Mouse (Mus musculus): ENCODE results near the gene Asphd1.

Asphd1 gene

GRCm38 (mm10) chr7:126949403-126949792 lies at the start of gene Asphd1:
Asphd1 (minus strand) TSS chr7:126949582.
- no peak for DNase-seq (ENCODE audit: extremely low spot score, low spot score)

GRCm38 (mm10) chr7:126996449-126996848 lies 47.1 kb upstream of the Asphd1 start:
- no peak for DNase-seq (ENCODE audit: extremely low spot score, low spot score)

GRCm38 (mm10) chr7:126988816-126989215 lies 39.4 kb upstream of the Asphd1 start:
- no peak for DNase-seq (ENCODE audit: extremely low spot score, low spot score)

GRCm38 (mm10) chr7:126986319-126986718 lies 36.9 kb upstream of the Asphd1 start:
- no peak for DNase-seq (ENCODE audit: extremely low spot score, low spot score)

GRCm38 (mm10) chr7:126984667-126985444 lies 35.5 kb upstream of the Asphd1 start:
- no peak for DNase-seq (ENCODE audit: extremely low spot score, low spot score)

DNA sequence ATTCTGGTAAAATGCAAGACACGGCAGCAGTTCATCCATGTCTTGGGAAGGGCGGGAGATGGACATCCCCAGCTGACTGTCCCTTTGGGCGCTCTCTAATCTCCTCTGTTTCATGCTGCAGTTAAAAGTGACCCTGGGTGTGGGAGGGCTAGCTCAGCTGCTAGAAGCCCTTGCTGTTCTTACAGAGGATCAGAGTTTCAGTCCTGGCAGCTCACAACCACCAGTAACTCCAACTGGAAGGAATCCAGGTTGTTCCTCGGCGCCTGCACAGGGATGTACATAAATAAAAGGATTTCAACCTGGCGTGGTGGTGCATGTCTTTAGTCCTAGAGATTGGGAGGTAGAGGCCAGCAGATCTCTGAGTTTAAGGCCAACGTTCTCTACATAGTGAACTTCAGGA lies 33.7 kb upstream of the Asphd1 start:
- no peak for DNase-seq (ENCODE audit: extremely low spot score, low spot score)

DNA sequence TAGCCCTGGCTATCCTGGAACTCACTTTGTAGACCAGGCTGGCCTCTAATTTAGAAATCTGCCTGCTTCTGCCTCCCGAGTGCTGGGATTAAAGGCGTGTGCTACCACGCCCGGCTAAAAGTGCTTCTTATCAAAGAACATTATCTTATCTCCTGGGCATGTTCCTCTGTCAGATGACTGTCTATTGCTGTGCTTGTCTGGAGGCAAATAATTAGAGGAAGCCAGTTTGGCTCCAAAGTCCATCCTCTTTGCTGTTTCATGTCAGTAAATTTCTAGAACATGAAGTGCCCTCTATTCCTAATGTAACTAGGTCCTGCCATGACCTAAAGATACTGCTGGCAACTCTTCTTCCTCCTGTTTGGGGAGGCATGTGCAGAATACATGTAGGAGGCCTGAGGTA lies 32.7 kb upstream of the Asphd1 start:
- DNase-seq (ENCODE audit: extremely low spot score, low spot score): no peak

- DNase-seq (ENCODE audit: extremely low spot score, low spot score): no peak
These were observed 32.2 kb upstream of the Asphd1 start for GRCm38 (mm10) chr7:126981601-126982000.

GRCm38 (mm10) chr7:126978841-126979240 lies 29.5 kb upstream of the Asphd1 start:
- DNase-seq (ENCODE audit: extremely low spot score, low spot score): no peak

DNA sequence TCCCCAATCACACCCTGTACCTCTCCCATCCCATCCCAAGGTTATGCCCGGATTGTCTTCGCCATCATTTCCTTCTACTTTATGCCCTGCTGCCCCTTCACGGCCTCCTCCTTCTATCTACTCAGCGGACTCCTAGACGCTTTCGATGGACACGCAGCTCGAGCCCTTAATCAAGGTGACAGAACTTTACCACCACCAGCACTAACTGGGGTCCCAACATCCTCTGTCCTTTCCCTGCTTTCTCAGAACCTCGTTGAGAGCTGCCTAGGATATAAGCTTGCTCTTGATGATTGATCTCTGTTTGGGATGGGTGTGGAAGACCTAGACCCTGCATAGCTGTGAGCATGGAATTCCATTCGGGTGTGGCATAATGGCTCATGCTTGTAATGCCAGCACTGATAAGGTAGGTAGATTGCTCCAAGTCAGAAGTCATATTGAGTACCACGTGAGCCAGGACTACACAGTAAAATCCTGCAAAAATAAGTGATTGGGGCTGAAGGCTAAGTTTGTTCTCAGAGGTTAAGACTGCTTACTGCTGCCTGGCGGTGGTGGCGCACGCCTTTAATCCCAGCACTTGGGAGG lies 27.6 kb upstream of the Asphd1 start:
- no peak for DNase-seq (ENCODE audit: extremely low spot score, low spot score)

- DNase-seq (ENCODE audit: extremely low spot score, low spot score): peak; percentile 98
These were observed 26.8 kb upstream of the Asphd1 start, which contains the start of gene Cdiptos for GRCm38 (mm10) chr7:126975950-126976866. Cdiptos (minus strand) TSS chr7:126976098.

- DNase-seq (ENCODE audit: extremely low spot score, low spot score): no peak
These were observed 26.3 kb upstream of the Asphd1 start, which contains the start of gene Cdipt for GRCm38 (mm10) chr7:126975893-126975949. Cdipt (plus strand) TSS chr7:126975914.

DNA sequence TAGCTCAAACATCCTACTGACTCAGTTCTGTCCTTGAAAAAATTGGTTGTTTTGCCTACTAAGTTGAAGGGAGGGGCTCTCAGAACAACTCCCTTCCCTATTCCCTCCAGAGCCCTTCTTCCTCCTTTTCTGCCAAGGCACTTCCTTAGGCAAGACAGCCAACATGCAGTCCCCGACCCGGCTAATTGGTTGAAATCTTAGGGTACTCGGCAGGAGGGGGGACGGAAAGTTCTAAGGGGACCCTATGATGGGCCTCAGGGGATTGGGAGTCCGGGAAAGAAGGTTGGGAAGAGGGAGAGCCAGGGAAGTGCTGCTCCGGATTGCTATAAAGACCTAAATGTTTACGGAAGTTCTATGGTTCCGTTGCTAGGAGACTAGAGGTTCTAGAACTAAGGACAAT lies 26.1 kb upstream of the Asphd1 start:
- DNase-seq (ENCODE audit: extremely low spot score, low spot score): no peak

- no peak for DNase-seq (ENCODE audit: extremely low spot score, low spot score)
These were observed 18.0 kb upstream of the Asphd1 start for GRCm38 (mm10) chr7:126967361-126967760.

DNA sequence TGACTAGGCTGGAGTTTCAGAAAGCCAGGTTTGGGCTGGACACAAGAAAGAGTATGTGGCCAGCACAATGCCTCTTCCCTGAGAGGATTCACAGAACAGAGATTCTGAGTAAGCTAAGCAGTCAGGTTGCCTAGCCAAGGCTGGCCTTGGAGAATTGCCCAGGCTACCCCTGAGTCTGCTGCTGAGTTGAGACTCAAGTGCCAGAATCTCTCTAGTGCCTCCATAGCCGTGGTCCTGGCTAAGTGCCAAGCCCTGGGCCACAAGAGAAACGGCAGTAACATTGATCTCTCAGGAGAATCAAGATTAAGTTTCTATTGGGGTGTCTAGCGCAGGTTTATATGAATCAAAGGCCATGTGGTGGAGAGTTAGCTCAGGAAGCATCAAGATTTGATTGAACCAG lies 16.2 kb upstream of the Asphd1 start:
- DNase-seq (ENCODE audit: extremely low spot score, low spot score): no peak

DNA sequence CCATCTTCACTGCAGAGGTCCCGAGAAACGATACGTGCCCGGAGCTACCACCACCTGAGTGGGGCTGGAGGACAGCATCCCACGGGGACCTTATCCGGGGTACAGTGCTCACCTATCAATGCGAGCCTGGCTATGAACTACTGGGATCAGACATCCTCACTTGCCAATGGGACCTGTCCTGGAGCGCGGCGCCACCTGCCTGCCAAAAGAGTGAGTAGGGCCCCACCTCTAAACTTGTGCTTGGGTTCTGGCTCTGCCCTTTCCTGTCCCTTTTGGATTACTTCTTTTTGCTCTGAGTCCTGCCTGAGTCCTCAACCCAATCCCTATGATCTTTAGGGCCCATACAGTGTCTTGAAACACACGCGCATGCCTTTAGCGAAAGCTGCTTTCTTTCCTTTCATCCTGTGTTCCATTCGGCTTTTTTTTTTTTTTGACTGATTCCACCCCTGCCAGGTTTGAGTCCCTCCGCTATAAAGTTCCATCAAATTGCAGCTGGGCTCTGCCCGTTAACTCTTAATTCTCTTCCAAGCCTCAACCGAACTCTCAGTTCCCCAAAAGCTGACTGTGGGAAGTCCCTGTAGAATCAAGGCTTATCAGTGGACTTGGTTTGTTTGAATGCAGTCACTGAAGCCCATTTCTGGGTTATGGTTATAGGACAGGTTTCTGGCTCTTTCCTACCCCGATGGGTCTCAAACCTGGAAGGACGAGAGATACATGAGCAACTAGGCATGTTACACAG lies 14.3 kb upstream of the Asphd1 start:
- peak; percentile 34 for DNase-seq (ENCODE audit: extremely low spot score, low spot score)

GRCm38 (mm10) chr7:126961965-126962364 lies 12.6 kb upstream of the Asphd1 start:
- no peak for DNase-seq (ENCODE audit: extremely low spot score, low spot score)

DNA sequence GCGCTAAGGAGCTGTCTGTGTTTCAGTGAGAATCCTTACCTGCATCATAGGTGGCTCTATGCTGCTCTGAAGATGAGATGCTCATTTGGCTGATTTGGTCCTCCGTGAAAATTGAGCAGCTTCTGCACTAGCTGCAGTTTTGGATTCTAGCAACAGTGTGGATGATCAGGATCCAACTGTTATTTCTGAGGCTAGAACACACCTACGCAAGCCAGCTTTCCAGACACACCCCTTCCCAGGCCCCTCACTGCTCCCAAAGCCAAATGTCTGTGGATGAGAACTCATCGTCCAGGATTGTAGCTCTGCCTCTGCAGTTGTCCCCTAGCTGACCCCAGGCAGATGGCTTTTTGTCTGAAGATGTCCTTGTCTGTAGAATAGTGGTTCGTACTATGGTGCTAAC lies 11.7 kb upstream of the Asphd1 start:
- no peak for DNase-seq (ENCODE audit: extremely low spot score, low spot score)

- no peak for DNase-seq (ENCODE audit: extremely low spot score, low spot score)
These were observed 10.4 kb upstream of the Asphd1 start for GRCm38 (mm10) chr7:126959780-126960179.

- DNase-seq (ENCODE audit: extremely low spot score, low spot score): no peak
These were observed 5.7 kb upstream of the Asphd1 start for GRCm38 (mm10) chr7:126955125-126955524.

DNA sequence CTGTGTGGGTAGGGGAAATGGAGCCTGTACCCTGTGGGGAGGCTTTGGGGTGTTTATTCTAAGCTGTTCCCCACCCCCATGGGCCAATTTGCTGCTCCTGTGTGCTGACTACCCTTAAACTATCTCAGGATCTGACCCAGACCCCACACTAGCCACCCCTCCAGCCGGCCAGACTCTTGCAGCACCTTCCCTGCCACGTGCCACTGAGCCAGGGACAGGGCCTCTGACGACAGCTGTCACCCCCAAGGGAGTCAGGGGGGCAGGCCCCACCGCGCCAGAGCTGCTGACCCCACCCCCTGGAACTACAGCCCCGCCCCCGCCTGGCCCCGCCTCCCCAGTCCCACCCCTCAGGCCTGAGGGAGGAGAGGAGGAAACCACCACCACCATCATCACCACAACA lies 3.3 kb upstream of the Asphd1 start:
- DNase-seq (ENCODE audit: extremely low spot score, low spot score): no peak

DNA sequence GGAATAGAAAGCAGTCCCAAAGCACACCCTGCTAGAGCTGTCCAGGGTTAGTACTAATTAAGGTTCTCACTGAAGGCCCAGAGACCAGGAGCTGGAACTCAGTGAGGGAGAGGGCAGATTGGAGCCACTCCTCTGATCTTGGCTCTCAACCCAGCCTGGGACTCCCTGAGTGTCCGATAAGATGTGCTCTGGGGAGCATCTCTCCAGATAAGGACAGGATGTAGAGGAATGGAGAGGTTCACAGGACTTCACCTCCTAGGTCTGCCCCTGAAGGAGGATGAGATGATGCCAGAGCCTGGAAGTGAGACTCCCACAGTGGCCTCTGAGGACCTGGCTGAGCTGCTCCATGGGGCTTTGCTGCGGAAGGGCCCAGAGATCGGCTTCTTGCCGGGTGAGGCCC lies 2.4 kb upstream of the Asphd1 start:
- DNase-seq (ENCODE audit: extremely low spot score, low spot score): no peak

Measured in neural tube, embryonic 10.5 days (tissue).